In genomic region chr6:89407247-89407889, GRCm38 (mm10) we compare ENCODE assay signal across 14 mouse cellular contexts. TPM values are rescaled to one million over a fixed set of nuclear protein-coding genes. Genes with fewer than 3 reads are reported as not detected.
DNase-seq lines count a peak whose midpoint lies in the region; ATAC-seq and TF ChIP-seq lines count a peak whose summit lies in the region.
"Had no signal": no experiment of that assay in that cellular context is flagged by ENCODE, and none has a peak within 500 bp of the region (broad histone marks: within the 10 kb centered on the region; RNA-seq: fewer than 3 reads in every experiment).

No protein-coding gene starts in this region.

- no peak overlapping the region for H3K27ac ChIP-seq in lung, embryonic 16.5 days (ENCODE audit: low read length)
- H3K27ac ChIP-seq in forebrain, postnatal 0 days (ENCODE audit: low read depth, low read length) = no peak overlapping the region
- H3K27ac ChIP-seq in stomach, embryonic 16.5 days (ENCODE audit: low read length) = no peak overlapping the region
- H3K27ac ChIP-seq: limb, embryonic 12.5 days had no signal

- H3K9me3 ChIP-seq in lung, embryonic 16.5 days (ENCODE audit: control insufficient read depth, low read length) = no peaks in the 10 kb centered on the region
- H3K9me3 ChIP-seq in forebrain, postnatal 0 days (ENCODE audit: low read length) = no peaks in the 10 kb centered on the region
- H3K9me3 ChIP-seq in stomach, embryonic 16.5 days (replicated peaks; ENCODE audit: control insufficient read depth, low read length) = no peaks in the 10 kb centered on the region
- H3K9me3 ChIP-seq: limb, embryonic 12.5 days had no signal

- 66% methylated on average over 3 of the region's 3 CpGs for WGBS in lung, embryonic 16.5 days
- WGBS in forebrain, postnatal 0 days = 36% methylated on average over 3 of the region's 3 CpGs
- WGBS in stomach, embryonic 16.5 days = 68% methylated on average over 3 of the region's 3 CpGs

- ATAC-seq in lung, embryonic 16.5 days (ENCODE audit: low read depth) = 0 out of 2 replicates have a peak, but pooled peaks have one; percentile 21
- peak; percentile 59 for ATAC-seq in forebrain, postnatal 0 days
- peak; percentile 67; the same call in 1 of the 2 replicates for ATAC-seq in stomach, embryonic 16.5 days (ENCODE audit: insufficient read depth, low FRiP score)
- ATAC-seq: CD4-positive, CD25-positive, alpha-beta regulatory T cell, adult 4 months had no signal

- DNase-seq in cerebellum, postnatal 25 days = peak; percentile 38 to 42
- DNase-seq in cerebellum, adult 8-10 months = no peak
- no peak for DNase-seq in lung, postnatal 25 days (ENCODE audit: low spot score)
- DNase-seq in forebrain, postnatal 0 days = peak; percentile 30
- no peak for DNase-seq in natural killer cell, adult 2 months (ENCODE audit: low spot score in 2 of 2)
- no peak for DNase-seq in left cerebral cortex, adult 11 months (ENCODE audit: low spot score)
- DNase-seq: kidney, adult 8-10 months; layer of hippocampus, adult 9-11 months; lung, postnatal 36 days; right cerebral cortex, postnatal 14 days had no signal

- H3K27me3 ChIP-seq in lung, embryonic 16.5 days (ENCODE audit: control insufficient read depth, insufficient read depth, low read depth, low read length) = no peaks in the 10 kb centered on the region
- no peaks in the 10 kb centered on the region for H3K27me3 ChIP-seq in forebrain, postnatal 0 days (ENCODE audit: insufficient read depth, low read length)
- H3K27me3 ChIP-seq in stomach, embryonic 16.5 days (ENCODE audit: control insufficient read depth, insufficient read depth, low read length) = no peaks in the 10 kb centered on the region

- no peak overlapping the region for H3K4me3 ChIP-seq in lung, embryonic 16.5 days (ENCODE audit: low read length)
- H3K4me3 ChIP-seq in forebrain, postnatal 0 days (ENCODE audit: low read depth, low read length) = no peak overlapping the region
- H3K4me3 ChIP-seq in stomach, embryonic 16.5 days (replicated peaks; ENCODE audit: low read length) = no peak overlapping the region
- H3K4me3 ChIP-seq: limb, embryonic 12.5 days had no signal

- no peak for TF ChIP-seq CTCF in forebrain, postnatal 0 days (IDR thresholded peaks at IDR 0.05; ENCODE audit: low read depth)

- no peak overlapping the region for H3K4me2 ChIP-seq in lung, embryonic 16.5 days (ENCODE audit: low read depth, low read length)
- no peak overlapping the region for H3K4me2 ChIP-seq in forebrain, postnatal 0 days (ENCODE audit: low read depth)
- H3K4me2 ChIP-seq in stomach, embryonic 16.5 days (ENCODE audit: low read depth, low read length) = no peak overlapping the region
- H3K4me2 ChIP-seq: limb, embryonic 12.5 days had no signal

- peaks cover 8% of the 10 kb centered on the region for H3K4me1 ChIP-seq in lung, embryonic 16.5 days (replicated peaks; ENCODE audit: control insufficient read depth, insufficient read depth, low read length)
- no peaks in the 10 kb centered on the region for H3K4me1 ChIP-seq in forebrain, postnatal 0 days (ENCODE audit: insufficient read depth)
- H3K4me1 ChIP-seq in stomach, embryonic 16.5 days (ENCODE audit: control insufficient read depth, insufficient read depth, low read length) = no peaks in the 10 kb centered on the region

- no peaks in the 10 kb centered on the region for H3K36me3 ChIP-seq in lung, embryonic 16.5 days (ENCODE audit: control insufficient read depth, insufficient read depth, low read length)
- H3K36me3 ChIP-seq in forebrain, postnatal 0 days (ENCODE audit: insufficient read depth) = no peaks in the 10 kb centered on the region
- H3K36me3 ChIP-seq in stomach, embryonic 16.5 days (ENCODE audit: control insufficient read depth, insufficient read depth, low read length) = no peaks in the 10 kb centered on the region
- H3K36me3 ChIP-seq: limb, embryonic 12.5 days had no signal

- no peak overlapping the region for H3K9ac ChIP-seq in lung, embryonic 16.5 days (ENCODE audit: low read length)
- H3K9ac ChIP-seq in forebrain, postnatal 0 days = no peak overlapping the region
- H3K9ac ChIP-seq in stomach, embryonic 16.5 days (ENCODE audit: low read length) = no peak overlapping the region
- H3K9ac ChIP-seq: limb, embryonic 12.5 days had no signal

RNA-seq across cellular contexts. Expression of gene Plxna1, which starts 44.9 kb away (rescaled TPM):
- 8.7 and 10.4 TPM in 2 replicates for polyA plus RNA-seq in lung, embryonic 16.5 days (2015; fragmentation: Nextera tagmentation; extraction: Ambion mirVana)
- 78.2 and 111 TPM in 2 replicates for total RNA-seq in forebrain, postnatal 0 days (2014; rRNA removed)
- polyA plus RNA-seq in forebrain, postnatal 0 days (2015; fragmentation: Nextera tagmentation; extraction: Ambion mirVana) = 20.3 and 42.1 TPM in 2 replicates
- polyA plus RNA-seq in stomach, embryonic 16.5 days (2015; fragmentation: Nextera tagmentation; extraction: Ambion mirVana) = 9.3 and 10.0 TPM in 2 replicates

Comparison
In these comparisons a context has a peak if more than half of its experiments do, and no peak if none do; other contexts are left out.
1. DNase-seq: peak in cerebellum, postnatal 25 days (2 of 2) and forebrain, postnatal 0 days (single experiment); none in cerebellum, adult 8-10 months (single experiment), lung, postnatal 25 days (single experiment), natural killer cell, adult 2 months (0 of 2) and left cerebral cortex, adult 11 months (single experiment).
2. Peak in every context shown above with its lines, with median percentiles within 50 percentile points of each other: ATAC-seq.